Mouse (Mus musculus): ENCODE data around the gene Chil4.
"Not testable (repeated sequence)": the region's sequence is repeated elsewhere in the genome, so short reads cannot be mapped to it uniquely, and the experiment has no call there.

Chil4 gene

DNA sequence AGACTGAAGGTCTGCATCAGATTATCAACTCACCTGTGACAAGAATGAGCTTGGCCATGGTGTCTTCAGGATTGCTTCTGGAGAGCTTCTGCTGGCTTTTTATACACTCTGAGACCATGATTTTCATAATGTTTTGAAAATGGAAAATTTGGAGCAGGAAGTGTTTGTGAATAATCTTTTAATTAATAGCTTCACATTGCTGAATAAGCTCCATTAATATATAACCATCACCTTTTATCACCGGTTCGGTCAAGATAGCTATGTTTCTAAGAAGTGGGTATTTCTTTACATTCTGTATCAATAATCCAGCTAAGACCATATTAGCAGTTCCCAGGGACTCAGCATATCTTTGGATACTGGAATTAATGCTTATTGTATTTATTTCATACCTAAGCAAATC, at the start of gene Chil4:
Gene Chil4 (minus strand): TSS at position 101 of the 400 bp plus-strand sequence.
- DNase-seq: no peak

DNA sequence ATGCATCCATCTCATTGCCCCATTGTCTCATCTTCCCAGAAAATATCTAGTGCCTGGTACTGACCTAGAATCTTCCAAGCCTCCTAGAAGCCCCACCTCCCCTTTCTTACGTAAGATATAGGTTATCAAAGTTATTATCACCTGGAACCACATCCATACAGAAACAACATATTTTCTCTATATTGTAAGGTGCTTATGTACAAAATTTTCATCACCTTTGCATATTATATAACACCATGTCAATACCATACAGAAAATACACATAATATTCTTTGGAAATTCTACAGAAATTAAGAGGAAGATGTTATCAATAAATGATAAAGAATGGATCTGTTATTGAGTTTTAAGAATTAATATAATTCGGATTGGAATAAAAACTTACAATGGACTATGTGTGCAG, 46.5 kb upstream of the Chil4 start:
- DNase-seq: no peak

DNA sequence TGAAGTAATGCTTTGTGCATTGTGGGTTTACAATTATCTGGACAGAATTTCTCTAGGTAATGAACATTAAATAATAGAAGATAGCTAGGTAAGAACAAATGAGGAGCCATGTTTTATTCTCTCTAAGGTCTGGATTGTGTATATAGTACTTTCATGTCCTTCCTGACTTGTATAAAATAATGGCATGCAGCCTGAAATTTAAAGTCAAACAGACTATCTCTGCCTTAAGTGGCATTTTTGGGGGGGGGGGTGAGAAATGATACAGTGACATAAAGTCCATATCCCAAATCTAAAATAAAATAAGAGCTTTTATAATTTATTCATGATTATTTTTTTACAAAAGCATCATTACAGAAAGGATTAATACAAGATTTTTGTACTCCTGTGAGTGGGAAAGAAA, 45.5 kb upstream of the Chil4 start:
- no peak for DNase-seq

DNA sequence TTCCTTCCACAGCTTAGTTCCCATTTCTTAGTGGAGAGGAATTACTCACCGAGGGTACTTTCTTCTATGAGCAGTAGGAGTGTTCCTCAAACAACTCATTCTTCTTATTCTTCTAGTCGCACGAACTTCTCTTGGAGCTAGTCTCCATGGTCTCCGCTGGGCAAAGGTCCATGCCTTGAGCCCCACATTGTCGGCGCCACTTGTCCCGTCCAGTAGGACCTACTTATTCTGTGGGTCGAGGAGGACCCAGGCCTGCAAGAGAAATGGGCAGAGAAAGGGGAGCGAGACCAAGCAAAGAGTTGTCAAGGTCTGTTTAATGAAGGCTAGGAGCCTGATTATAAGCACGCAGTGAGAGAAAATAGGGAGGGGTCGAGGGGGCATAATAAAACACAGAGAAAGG, 37.8 kb upstream of the Chil4 start:
- DNase-seq: not testable (repeated sequence)

DNA sequence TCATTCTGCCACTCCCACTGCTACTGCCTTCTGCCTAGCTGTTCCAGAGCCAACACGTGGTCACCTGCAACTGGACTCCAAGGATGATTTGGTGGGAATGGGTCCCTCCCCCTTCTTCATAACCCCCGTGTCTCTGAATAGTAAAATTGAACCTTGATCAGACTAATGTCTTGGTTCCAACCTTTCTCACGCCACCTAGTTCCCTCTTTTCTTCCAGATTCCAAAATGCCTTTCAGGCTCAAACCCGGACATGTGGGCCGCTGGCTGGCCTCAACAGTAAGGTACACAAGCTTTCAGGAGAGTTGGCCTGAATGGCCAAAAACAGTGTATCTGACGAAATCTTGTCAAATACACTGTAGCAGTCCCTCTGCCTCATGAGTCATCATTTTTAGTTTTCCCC, 33.4 kb upstream of the Chil4 start:
- DNase-seq: no peak

DNA sequence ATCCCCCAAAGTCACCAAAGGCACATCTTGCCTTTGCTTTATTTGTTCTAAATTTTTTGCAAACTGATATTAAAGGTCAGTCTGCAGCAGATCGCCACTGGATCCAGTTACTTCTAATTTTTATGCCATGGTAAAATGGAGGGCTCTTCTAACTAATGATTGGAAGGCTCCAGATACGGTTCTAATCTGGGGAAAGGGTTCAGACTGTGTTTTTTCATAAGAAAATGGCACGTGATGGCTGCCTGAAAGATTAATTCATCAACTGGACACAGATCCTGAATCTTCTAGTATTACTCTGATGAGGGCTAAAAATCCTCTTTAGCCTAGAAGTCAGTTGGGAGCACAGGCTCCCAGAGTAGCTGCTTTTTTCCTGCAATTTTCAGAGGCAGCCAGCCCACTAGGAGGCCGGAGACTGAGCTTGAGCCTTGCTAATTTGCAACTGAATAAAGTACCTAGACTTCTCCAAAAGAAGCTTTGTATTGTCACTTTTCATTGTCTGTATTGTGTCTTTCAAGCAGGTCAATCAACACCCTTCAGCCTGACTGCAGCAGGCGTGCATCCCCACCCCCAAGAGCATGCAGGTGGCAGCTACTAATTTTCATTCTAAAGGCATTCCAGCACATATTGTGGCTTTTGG, 31.6 kb upstream of the Chil4 start:
- not testable (repeated sequence) for DNase-seq

DNA sequence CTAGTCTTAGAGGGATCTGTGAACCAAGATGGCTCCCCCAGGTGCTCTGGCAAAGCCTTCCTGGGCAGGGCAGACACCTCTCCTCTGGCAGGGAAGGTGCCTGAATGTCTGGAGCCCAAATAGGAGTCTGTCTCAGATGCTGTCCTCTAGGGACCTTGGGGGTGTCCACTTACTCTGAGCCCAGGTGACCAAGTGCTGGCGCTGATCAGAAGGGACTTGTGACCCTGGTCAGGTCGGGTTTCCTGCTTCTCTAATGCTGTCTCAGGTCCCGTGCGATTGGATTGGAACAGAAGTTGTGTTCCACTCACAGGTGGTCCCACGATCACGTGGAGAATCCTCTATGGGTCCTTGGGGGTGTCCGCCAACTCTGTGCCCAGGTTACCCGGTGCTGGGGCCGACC, 28.1 kb upstream of the Chil4 start:
- not testable (repeated sequence) for DNase-seq

DNA sequence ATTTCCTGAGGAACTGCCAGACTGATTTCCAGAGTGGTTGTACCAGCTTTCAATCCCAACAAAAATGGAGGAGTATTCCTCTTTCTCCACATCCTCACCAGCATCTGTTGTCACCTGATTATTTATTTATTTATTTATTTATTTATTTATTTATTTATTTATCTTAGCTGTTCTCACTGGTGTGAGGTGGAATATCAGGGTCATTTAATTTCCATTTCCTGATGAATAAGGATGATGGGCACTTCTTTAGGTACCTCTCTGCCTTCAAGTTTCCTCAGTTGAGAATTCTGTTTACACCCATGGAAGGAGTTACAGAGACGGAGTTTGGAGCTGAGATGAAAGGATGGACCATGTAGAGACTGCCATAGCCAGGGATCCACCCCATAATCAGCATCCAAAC, 20.9 kb upstream of the Chil4 start:
- DNase-seq: not testable (repeated sequence)

DNA sequence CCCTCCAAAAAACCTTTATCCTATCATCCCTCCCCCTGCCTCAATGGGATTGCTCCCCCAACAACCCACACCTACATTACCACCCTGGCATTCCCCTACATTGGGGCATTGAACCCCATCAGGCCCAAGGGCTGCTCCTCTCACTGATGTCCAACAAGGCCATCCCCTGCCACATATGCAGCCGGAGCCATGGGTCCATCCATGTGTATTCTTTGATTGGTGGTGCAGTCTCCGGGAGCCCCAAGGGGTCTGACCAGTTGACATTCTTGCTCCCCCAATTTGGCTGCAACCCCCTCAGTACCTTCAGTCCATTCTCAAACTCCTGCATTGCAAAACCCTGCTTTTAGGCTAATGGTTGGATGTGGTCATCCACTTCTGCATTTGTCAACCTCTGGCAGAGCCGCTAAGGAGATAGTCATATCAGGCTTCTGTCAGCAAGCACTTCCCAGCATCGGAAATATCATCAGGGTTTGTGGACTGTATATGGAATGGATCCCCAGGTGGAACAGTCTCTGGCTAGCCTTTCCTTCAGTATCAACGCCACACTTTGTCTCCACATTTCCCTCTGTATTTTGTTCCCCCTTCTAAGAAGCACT, 20.0 kb upstream of the Chil4 start:
- no peak for DNase-seq

DNA sequence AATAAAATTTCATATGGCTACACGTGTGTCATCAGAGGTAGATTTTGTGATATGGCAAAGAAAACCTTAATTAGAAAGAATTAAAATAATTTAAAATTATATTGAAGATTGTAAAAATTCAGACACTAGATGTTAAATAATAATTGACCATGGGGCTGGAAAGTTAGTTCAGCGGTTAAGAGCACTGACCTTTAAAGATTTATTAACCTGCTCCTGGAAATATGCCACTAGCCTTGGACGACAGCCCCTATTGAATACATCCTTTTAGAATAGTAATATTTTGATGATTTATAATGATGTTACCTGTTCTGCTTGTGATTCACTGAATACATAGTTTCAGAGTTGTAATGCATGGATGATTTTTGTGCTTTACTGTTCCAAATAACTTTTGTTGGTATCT, 4.1 kb upstream of the Chil4 start:
- not testable (repeated sequence) for DNase-seq

DNA sequence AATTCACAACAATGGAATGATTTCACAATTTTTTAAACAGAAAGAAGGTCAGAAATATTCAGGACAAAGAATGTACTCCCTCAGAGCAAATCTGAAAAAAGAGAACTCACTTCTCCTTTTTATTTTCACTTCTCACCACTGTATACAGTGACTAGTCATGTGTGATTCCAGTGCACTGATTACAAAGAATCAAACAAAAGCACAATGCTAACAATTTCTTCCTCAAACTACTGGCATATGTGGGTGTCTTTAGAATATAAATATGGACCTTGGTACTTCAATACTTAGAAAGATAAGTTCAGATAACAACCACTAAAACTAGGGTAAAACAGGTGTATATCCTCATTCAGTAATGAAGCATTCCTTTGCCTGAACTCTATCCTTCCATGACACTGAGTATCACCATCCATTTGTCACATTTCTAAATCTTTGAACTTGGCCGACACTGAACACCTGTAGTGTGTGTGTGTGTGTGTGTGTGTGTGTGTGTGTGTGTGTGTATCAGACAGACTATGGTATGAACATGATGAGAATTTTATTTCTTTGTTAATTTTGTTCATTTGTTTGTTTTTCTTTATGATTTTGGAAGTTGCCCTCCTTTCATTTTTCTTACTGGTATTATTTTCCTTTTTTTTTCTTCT, 2.4 kb upstream of the Chil4 start:
- DNase-seq: no peak

DNA sequence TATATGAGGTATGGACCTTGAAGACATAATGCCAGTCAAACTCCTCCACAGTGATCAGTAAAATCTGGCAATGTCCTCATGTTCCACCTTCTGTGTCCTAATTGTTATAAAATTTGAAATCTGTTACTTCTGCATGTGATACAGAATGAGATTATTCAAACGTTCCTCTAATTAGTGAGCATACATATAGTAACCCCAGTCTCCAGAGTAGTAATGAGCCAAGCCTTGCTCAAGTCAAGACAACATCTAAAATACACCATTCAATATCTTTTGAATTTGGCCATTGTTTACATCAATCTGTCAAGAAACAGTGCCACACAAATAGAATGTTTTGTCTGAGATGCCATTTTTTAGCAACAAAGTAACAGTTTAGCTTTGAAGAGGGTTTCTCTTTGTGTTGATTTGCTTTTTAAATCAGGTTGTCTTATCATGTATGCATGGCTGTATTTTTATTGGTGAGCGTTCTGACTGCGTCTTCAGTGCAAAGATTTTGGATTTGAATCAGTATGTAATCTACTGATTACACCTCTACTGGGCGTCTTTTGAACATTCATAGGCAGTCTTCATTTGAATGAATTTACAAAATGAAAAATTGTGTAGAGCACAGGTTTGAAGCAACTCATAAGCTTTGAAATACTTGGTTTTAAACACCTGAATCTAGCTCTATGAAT, 888 bp downstream of the Chil4 start:
- DNase-seq: not testable (repeated sequence)

DNA sequence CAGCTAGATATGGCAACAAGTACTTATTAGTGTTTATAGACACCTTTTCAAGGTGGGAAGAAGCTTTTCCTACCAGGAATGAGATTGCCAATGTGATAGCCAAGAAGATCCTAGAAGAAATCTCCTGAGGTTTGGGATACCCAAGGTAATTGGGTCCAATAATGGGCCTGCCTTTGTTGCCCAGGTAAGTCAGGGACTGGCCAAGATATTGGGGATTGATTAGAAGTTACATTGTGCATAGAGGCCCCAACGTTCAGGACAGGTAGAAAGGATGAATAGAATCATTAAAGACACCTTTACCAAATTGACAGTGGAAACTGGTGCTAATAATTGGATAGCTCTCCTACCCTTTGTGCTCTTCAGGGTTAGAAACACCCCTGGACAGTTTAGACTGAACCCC, 21.3 kb downstream of the Chil4 start:
- not testable (repeated sequence) for DNase-seq

DNA sequence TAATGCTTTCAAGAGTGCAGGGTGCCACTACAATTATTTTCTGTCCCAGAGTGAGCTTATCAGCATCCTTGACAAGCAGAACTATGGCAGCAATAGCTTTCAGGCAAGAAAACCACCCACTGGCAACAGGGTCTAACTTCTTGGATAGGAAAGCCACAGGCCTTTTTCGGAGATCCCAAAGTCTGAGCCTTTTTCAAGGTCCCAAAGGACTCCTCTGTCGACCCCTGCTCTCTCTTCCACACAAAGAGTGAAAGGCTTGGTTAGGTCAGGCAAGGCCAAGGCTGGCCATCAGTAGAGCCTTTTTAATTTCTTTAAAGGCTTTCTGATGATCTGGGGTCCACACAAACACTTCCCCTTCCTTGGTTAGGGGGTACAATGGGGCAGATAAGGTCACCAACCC, 22.1 kb downstream of the Chil4 start:
- not testable (repeated sequence) for DNase-seq

DNA sequence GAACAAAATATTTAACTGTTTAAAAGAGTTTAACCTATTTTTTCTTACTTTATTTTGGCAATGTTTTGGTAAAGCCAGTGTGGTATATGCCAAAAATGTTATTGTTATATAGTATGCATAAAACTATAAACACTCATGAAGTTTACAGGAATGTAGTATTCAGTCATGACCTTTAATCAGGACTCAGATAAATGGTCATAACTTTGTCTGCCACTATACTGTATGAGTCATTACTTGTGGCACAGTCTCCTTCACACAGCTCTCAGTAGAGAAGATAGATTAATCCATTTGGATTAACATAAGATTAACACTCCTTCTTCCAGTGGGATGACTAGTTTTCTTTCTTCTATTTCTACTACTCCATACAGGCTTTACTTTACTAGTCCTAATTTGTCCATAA, 23.0 kb downstream of the Chil4 start:
- no peak for DNase-seq

DNA sequence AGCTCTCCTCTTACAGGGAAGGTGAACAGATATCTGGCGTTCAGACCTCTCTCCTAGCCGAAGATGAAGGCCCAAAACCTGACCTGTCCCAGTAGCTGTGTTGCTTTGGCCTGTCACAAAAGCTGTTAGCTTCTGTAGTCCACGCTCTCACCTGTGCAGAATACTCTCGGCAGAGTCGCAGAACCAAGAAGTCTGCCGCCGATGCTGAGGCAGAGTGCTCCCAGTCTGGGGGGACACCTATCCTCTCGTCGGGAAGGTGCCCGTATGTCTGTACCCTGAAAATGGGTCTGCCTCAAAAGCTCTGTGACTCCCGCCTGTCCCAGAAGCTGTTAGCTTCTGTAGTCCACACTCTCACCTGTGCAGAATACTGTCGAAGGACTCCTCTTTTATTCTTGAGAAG, 23.8 kb downstream of the Chil4 start:
- no peak for DNase-seq

DNA sequence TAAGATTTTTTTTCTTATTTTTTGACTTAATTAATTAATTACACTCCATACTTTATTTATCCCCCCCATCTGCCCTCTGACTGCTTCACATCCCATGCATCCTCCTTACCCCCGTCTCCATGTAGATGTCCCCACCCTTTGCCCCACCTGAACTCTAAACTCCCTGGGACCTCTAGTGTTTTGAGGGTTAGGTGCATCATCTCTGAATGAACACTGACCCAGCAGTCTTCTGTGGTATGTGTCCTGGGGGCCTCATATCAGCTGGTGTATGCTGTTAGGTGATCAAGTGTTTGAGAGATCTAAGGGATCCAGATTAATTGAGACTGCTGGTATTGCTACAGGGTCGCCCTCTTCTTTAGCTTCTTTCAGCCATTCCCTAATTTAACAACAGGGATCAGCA, 31.3 kb downstream of the Chil4 start:
- no peak for DNase-seq

DNA sequence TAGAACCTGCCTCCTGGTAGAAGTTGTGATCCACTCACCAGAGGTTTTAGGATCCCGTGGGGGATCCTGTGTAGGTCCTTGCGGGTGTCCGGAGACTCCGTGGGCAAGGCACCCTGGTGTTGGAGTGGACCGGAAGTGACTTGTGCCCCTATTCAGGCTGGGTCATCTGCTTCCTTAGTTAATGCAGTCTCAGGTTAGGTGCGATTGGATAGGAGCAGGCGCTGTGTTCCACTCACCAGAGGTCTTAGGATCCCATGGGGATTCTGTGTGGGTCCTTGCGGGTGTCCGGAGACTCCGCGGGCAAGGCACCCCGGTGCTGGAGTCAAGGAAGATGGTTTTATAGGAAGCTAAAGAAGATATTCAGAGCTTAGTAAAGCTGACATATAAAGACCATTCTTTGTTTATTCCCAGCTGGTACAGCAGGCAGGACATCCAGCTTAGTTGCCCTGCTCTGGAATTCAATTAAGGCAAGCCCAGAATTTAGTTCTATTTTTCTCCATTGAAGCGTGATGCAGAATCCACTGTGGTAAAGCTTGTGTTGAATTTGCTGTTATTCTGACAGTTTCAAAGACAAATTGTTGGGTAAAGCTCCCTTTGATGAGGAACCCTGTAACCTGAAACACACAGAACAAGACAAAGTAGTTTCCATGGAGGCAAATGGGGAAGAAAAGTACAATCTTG, 41.7 kb downstream of the Chil4 start:
- DNase-seq: no peak

DNA sequence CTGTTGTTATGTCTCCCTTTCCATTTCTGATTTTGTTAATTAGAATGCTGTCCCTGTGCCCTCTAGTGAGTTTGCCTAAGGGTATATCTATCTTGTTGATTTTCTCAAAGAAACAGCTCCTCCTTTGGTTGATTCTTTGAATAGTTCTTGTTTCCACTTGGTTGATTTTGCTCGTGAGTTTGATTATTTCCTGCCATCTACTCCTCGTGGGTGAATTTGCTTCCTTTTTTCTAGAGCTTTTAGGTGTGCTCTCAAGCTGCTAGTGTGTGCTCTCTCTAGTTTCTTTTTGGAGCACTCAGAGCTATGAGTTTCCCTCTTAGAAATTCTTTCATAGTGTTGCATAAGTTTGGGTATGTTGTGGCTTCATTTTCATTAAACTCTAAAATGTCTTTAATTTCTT, 44.3 kb downstream of the Chil4 start:
- DNase-seq: not testable (repeated sequence)

DNA sequence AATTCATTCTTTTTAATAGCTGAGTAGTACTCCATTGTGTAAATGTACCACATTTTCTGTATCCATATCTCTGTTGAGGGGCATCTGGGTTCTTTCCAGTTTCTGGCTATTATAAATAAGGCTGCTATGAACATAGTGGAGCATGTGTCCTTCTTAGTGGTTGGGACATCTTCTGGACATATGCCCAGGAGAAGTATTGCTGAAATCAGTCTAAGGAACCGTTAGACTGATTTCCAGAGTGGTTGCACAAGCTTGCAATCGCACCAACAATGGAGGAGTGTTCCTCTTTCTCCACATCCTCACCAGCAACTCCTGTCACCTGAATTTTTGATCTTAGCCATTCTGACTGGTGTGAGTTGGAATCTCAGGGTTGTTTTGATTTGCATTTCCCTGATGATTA, 46.8 kb downstream of the Chil4 start:
- DNase-seq: not testable (repeated sequence)

DNA sequence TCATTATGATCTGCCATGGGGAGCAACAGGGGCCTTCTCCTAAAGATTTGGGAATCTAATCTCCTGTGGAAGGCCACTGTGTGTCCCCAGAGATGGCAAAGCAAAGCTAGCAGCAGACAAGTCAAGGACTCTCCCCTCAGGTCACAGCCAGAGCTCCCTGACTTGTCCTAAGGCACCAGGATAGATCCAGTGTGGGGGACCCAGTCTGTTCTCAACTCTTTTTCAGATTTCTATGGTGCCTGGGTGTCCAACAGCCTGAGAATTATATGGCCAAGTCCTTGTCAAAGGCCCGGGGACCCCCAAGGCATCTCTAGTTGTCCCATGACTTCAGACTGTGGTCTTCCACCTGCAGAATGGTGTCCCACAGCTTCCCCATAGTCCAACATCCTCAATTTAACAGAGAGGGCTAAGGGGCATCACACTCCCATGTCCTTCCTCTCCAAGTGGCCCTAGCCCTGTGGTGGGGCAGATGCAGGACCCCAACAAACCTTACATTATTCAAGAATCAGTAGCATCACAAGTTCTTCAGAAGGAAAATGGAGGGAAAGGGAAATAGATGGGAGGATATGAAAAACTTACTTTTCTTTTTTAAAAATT, 48.1 kb downstream of the Chil4 start:
- no peak for DNase-seq

DNA sequence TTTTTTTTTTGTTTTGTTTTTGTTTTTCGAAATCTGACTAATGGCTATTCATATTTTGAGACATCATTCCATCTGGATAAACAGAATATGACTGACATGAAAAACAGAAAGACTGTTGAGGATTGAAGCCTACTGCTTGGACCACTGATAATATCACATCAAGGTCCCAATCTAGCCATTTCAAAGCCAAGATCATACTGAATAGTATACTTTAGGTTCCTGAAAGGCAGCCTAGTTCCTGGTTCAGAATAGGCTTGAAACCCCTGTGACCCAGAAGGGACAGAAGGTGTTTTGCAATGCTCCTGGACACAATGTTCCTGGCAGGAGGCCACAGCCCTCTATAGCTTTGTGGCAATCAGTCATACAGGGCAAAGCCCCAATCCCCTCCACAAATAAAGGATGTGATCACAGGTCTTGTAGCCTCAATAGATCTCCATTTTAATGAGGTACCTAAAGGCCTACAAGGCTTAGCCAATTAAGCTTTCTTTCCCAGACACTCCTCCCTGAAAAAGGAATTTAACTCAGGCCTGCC, 48.7 kb downstream of the Chil4 start:
- no peak for DNase-seq

DNA sequence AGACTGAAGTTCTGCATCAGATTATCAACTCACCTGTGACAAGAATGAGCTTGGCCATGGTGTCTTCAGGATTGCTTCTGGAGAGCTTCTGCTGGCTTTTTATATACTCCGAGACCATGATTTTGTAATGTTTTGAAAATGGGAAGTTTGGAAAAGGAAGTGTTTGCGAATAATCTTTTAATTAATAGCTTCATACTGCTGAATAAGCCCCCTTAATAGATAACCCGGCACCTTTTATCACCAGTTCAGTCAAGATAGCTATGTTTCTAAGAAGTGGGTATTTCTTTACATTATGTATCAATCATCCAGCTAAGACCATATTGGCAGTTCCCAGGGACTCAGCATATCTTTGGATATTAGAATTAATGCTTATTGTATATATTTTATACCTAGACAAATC, 51.8 kb downstream of the Chil4 start, which contains the start of gene Chil3:
Gene Chil3 (minus strand): TSS at position 101 of the 400 bp plus-strand sequence.
- DNase-seq: no peak
